Mouse (Mus musculus) CH12.LX (cell line): ENCODE data around the gene Cda. TPM values are rescaled to one million over a fixed set of nuclear protein-coding genes. Genes with fewer than 3 reads are reported as not detected.

Experiments
- DNase-seq: peaks from one replicate; pipeline ENCODE4 v3.0.0-alpha.2; 2013; ENCODE audit errors: extremely low read depth
- H3K27ac ChIP-seq: 2 replicates; pipeline ENCODE4 v1.5.1; 2012; ENCODE audit warnings: low read depth, mild to moderate bottlenecking, control low read depth, moderate library complexity; ENCODE audit not compliant: insufficient read depth
- H3K27me3 ChIP-seq: replicated peaks from 2 replicates; pipeline ENCODE3; 2012; ENCODE audit warnings: inconsistent platforms
- H3K36me3 ChIP-seq, 2 experiments: replicated peaks in 1 of 2; 2 replicates each; pipeline versions ENCODE3 to v1.6.1; 2012; ENCODE audit warnings: inconsistent platforms in 1 of 2, low read length in 1 of 2, mild to moderate bottlenecking in 1 of 2, mixed read lengths in 1 of 2, moderate library complexity in 1 of 2; ENCODE audit not compliant: control insufficient read depth in 1 of 2, insufficient read depth in 1 of 2
- H3K4me1 ChIP-seq, 2 experiments: 2 replicates each; pipeline ENCODE4 v1.6.1; 2012; ENCODE audit warnings: inconsistent platforms in 1 of 2, moderate library complexity in 1 of 2; ENCODE audit not compliant: insufficient read depth in 2 of 2, control insufficient read depth in 1 of 2
- H3K4me2 ChIP-seq: 2 replicates; pipeline ENCODE4 v1.6.1; 2012; ENCODE audit warnings: low read depth, mild to moderate bottlenecking, control low read depth; ENCODE audit not compliant: poor library complexity, insufficient read depth, severe bottlenecking
- H3K4me3 ChIP-seq, 3 experiments: fragments of 150-350 bp in 1 of 3; sonication (generic) in 1 of 3; replicated peaks in 1 of 3; 2 replicates each; pipeline versions ENCODE3 to v1.5.1; 2011 to 2012; ENCODE audit warnings: low read depth in 2 of 3, low read length in 2 of 3, mild to moderate bottlenecking in 2 of 3, moderate library complexity in 2 of 3, control low read depth in 1 of 3, improper control_type of control experiment in 1 of 3, inconsistent platforms in 1 of 3, mixed read lengths in 1 of 3; ENCODE audit not compliant: poor library complexity in 1 of 3
- H3K79me2 ChIP-seq: replicated peaks from 2 replicates; pipeline ENCODE4 v1.6.1; 2012; ENCODE audit warnings: mild to moderate bottlenecking, moderate library complexity; ENCODE audit not compliant: control insufficient read depth, poor library complexity, insufficient read depth, severe bottlenecking; ENCODE audit errors: extremely low read depth
- H3K9ac ChIP-seq: 2 replicates; pipeline ENCODE4 v1.6.1; 2012; ENCODE audit warnings: low read depth, mild to moderate bottlenecking, control low read depth, moderate library complexity; ENCODE audit not compliant: insufficient read depth
- H3K9me3 ChIP-seq: replicated peaks from 2 replicates; pipeline ENCODE3; 2012; ENCODE audit warnings: low read length, inconsistent platforms, mixed read lengths
- BHLHE40 ChIP-seq: IDR thresholded peaks from 2 replicates; pipeline ENCODE4 v1.6.1; 2011; ENCODE audit warnings: mild to moderate bottlenecking, low read depth, low read length, improper control_type of control experiment
- CHD1 ChIP-seq: IDR thresholded peaks from 2 replicates; pipeline ENCODE4 v1.6.1; 2012; ENCODE audit warnings: low read depth, low read length, improper control_type of control experiment, inconsistent platforms
- CHD2 ChIP-seq: IDR thresholded peaks from 2 replicates; pipeline ENCODE4 v1.6.1; 2011; ENCODE audit warnings: low read length, improper control_type of control experiment
- CTCF ChIP-seq, 2 experiments: IDR thresholded peaks in 1 of 2; conservative IDR thresholded peaks in 1 of 2; 2 replicates each; pipeline ENCODE4 v1.5.1; 2011 to 2012; ENCODE audit warnings: low read depth in 2 of 2, low read length in 2 of 2, improper control_type of control experiment in 1 of 2, inconsistent platforms in 1 of 2, mild to moderate bottlenecking in 1 of 2, moderate library complexity in 1 of 2
- E2F4 ChIP-seq: IDR thresholded peaks from 2 replicates; pipeline ENCODE4 v1.6.1; 2011; ENCODE audit warnings: low read depth, low read length, improper control_type of control experiment; ENCODE audit not compliant: insufficient replicate concordance
- ELF1 ChIP-seq: IDR thresholded peaks from 2 replicates; pipeline ENCODE4 v1.6.1; 2014; ENCODE audit warnings: low read depth, mild to moderate bottlenecking, inconsistent platforms, low read length, improper control_type of control experiment
- EP300 ChIP-seq: IDR thresholded peaks from 2 replicates; pipeline ENCODE4 v1.6.1; 2011; ENCODE audit warnings: low read length, improper control_type of control experiment
- GABPA ChIP-seq: IDR thresholded peaks from 2 replicates; pipeline ENCODE4 v1.6.1; 2012; ENCODE audit warnings: low read depth, low read length, improper control_type of control experiment, inconsistent platforms; ENCODE audit not compliant: insufficient replicate concordance
- HCFC1 ChIP-seq: IDR thresholded peaks from 2 replicates; pipeline ENCODE4 v1.6.1; 2012; ENCODE audit warnings: low read depth, mild to moderate bottlenecking, inconsistent platforms, low read length, improper control_type of control experiment
- JUN ChIP-seq: IDR thresholded peaks from 2 replicates; pipeline ENCODE4 v1.6.1; 2011; ENCODE audit warnings: low read depth, mild to moderate bottlenecking, low read length, improper control_type of control experiment, moderate library complexity; ENCODE audit not compliant: insufficient read depth
- MAFK ChIP-seq: IDR thresholded peaks from 2 replicates; pipeline ENCODE4 v1.6.1; 2011; ENCODE audit warnings: low read length, improper control_type of control experiment; ENCODE audit not compliant: insufficient replicate concordance
- MAX ChIP-seq: IDR thresholded peaks from 2 replicates; pipeline ENCODE4 v1.6.1; 2011; ENCODE audit warnings: low read length, improper control_type of control experiment
- MAZ ChIP-seq: IDR thresholded peaks from 2 replicates; pipeline ENCODE4 v1.6.1; 2012; ENCODE audit warnings: low read depth, mild to moderate bottlenecking, inconsistent platforms, low read length, improper control_type of control experiment, moderate library complexity
- MEF2A ChIP-seq: IDR thresholded peaks from 2 replicates; pipeline ENCODE4 v1.6.1; 2014; ENCODE audit warnings: low read depth, mild to moderate bottlenecking, inconsistent platforms, low read length, improper control_type of control experiment, borderline replicate concordance
- MXI1 ChIP-seq: IDR thresholded peaks from 2 replicates; pipeline ENCODE4 v1.6.1; 2011; ENCODE audit warnings: mild to moderate bottlenecking, low read depth, low read length, improper control_type of control experiment
- MYC ChIP-seq: IDR thresholded peaks from 2 replicates; pipeline ENCODE4 v1.6.1; 2011; ENCODE audit warnings: low read depth, mild to moderate bottlenecking, improper control_type of control experiment, low read length
- NELFE ChIP-seq: IDR thresholded peaks from 2 replicates; pipeline ENCODE4 v1.6.1; 2011; ENCODE audit warnings: low read depth, low read length, improper control_type of control experiment
- NRF1 ChIP-seq: IDR thresholded peaks from 2 replicates; pipeline ENCODE4 v1.6.1; 2014; ENCODE audit warnings: low read depth, mild to moderate bottlenecking, inconsistent platforms, low read length, improper control_type of control experiment, moderate library complexity
- PAX5 ChIP-seq: IDR thresholded peaks from 2 replicates; pipeline ENCODE4 v1.6.1; 2012; ENCODE audit warnings: low read length, inconsistent platforms, mixed read lengths
- POLR2A ChIP-seq: IDR thresholded peaks from 2 replicates; pipeline ENCODE4 v1.6.1; 2011; ENCODE audit warnings: low read depth, mild to moderate bottlenecking, improper control_type of control experiment, low read length
- POLR2AphosphoS2 ChIP-seq: IDR thresholded peaks from 2 replicates; pipeline ENCODE4 v1.6.1; 2011; ENCODE audit warnings: low read depth, low read length, improper control_type of control experiment
- RCOR1 ChIP-seq: conservative IDR thresholded peaks from 2 replicates; pipeline ENCODE4 v1.6.1; 2012; ENCODE audit warnings: low read depth, mild to moderate bottlenecking, inconsistent platforms, low read length, improper control_type of control experiment
- SIN3A ChIP-seq: IDR thresholded peaks from 2 replicates; pipeline ENCODE4 v1.6.1; 2012; ENCODE audit warnings: low read length, improper control_type of control experiment, inconsistent platforms
- SMC3 ChIP-seq: IDR thresholded peaks from 2 replicates; pipeline ENCODE4 v1.6.1; 2011; ENCODE audit warnings: low read depth, low read length, improper control_type of control experiment
- TCF12 ChIP-seq: IDR thresholded peaks from 2 replicates; pipeline ENCODE4 v1.6.1; 2014; ENCODE audit warnings: low read depth, mild to moderate bottlenecking, inconsistent platforms, low read length, improper control_type of control experiment
- UBTF ChIP-seq: IDR thresholded peaks from 2 replicates; pipeline ENCODE4 v1.6.1; 2012; ENCODE audit warnings: low read depth, mild to moderate bottlenecking, inconsistent platforms, low read length, improper control_type of control experiment, moderate library complexity
- USF1 ChIP-seq: IDR thresholded peaks from 2 replicates; pipeline ENCODE4 v1.6.1; 2014; ENCODE audit warnings: low read depth, mild to moderate bottlenecking, inconsistent platforms, low read length, improper control_type of control experiment
- USF2 ChIP-seq: conservative IDR thresholded peaks from 2 replicates; pipeline ENCODE4 v1.6.1; 2011; ENCODE audit warnings: low read depth, low read length, improper control_type of control experiment
- ZC3H11A ChIP-seq: IDR thresholded peaks from 2 replicates; pipeline ENCODE4 v1.6.1; 2012; ENCODE audit warnings: low read depth, mild to moderate bottlenecking, inconsistent platforms, low read length, improper control_type of control experiment
- ZKSCAN1 ChIP-seq: IDR thresholded peaks from 2 replicates; pipeline ENCODE4 v1.6.1; 2012; ENCODE audit warnings: low read depth, inconsistent platforms, low read length, improper control_type of control experiment, borderline replicate concordance
- ZMIZ1 ChIP-seq: IDR thresholded peaks from 2 replicates; pipeline ENCODE4 v1.6.1; 2012; ENCODE audit warnings: low read depth, mild to moderate bottlenecking, inconsistent platforms, low read length, improper control_type of control experiment
- dilution Hi-C: fragments of 300-500 bp; cut with MboI; formaldehyde crosslinking; loops from 2 replicates; pipeline ENCODE4 v1.14.3; 2020; ENCODE audit warnings: low sequenced_read_pairs; ENCODE audit not compliant: extremely low pct_unique_long_range_greater_than_20kb, extremely low pct_ligation_motif_present
- in situ Hi-C: fragments of 300-500 bp; cut with MboI; formaldehyde crosslinking; loops from 3 replicates; pipeline ENCODE4 v1.14.3; 2019; ENCODE audit warnings: low sequenced_read_pairs, low pct_ligation_motif_present, low pct_unique_long_range_greater_than_20kb, mixed read lengths
- polyA plus RNA-seq: library from polyadenylated mRNA; unstranded; fragments of >175 nt; gene quantifications from 2 replicates; pipeline ENCODE4 v1.2.1, GENCODE M21; 2012; ENCODE audit warnings: low read depth; ENCODE audit not compliant: insufficient read length
- total RNA-seq, 2 experiments: library from RNA; depleted of rRNA; stranded (reverse); fragments of 300-350 nt in 1 of 2; fragments of >200 nt in 1 of 2; gene quantifications; 2 replicates each; pipeline ENCODE4 v1.2.3; 2012 to 2014

Cda gene
- total and polyA plus RNA-seq, 3 experiments = not detected

GRCm38 (mm10) chr4:138307025-138307424 lies 60.8 kb downstream of the Cda start:
- Histone ChIP-seq H3K27me3 (no peaks in the 10 kb centered on the region), H3K27ac (no peak overlapping the region), H3K4me2 (no peak overlapping the region), H3K36me3 (peaks cover 43 to 60% of the 10 kb centered on the region in 2 experiments), H3K9ac (no peak overlapping the region), H3K79me2 (peaks cover 21% of the 10 kb centered on the region), H3K4me1 (peaks cover 4 to 35% of the 10 kb centered on the region in 2 experiments), H3K9me3 (no peaks in the 10 kb centered on the region), H3K4me3 (no peak overlapping the region)
- TF ChIP-seq CTCF (conservative IDR thresholded peaks at IDR 0.05 in 1 of 2, IDR thresholded peaks at IDR 0.05 in 1 of 2; ENCODE audit: low read depth in 2 of 2, low read length in 2 of 2) (no peak), E2F4 (no peak), MAZ (no peak), CHD1 (no peak), RCOR1 (no peak), USF1 (no peak), PAX5 (no peak), GABPA (no peak)
- dilution Hi-C loops (no loop called here), in situ Hi-C loops (loop anchor here (25.0 kb wide), 1 partner anchor 345 kb away; no protein-coding TSS in a partner anchor)
- no peak for DNase-seq

GRCm38 (mm10) chr4:138304340-138305104 lies 63.3 kb downstream of the Cda start, which contains the start of gene Ddost:
Gene Ddost, plus strand, starts transcription at chr4:138304730.
- in situ Hi-C loops = loop anchor here (25.0 kb wide), 1 partner anchor 342 kb away; no protein-coding TSS in a partner anchor
- 0 out of 2 replicates have a peak within 1 kb of the TSS, but pooled peaks have one; percentile 18 for H3K27ac ChIP-seq
- peaks cover 21% of the 10 kb centered on the region for H3K79me2 ChIP-seq
- peak within 1 kb of the TSS; percentile 81 for H3K4me2 ChIP-seq
- peaks cover 4 to 35% of the 10 kb centered on the region in 2 experiments for H3K4me1 ChIP-seq
- H3K36me3 ChIP-seq = peaks cover 21 to 36% of the 10 kb centered on the region in 2 experiments
- peaks cover 5% of the 10 kb centered on the region for H3K9me3 ChIP-seq
- H3K27me3 ChIP-seq = no peaks in the 10 kb centered on the region
- peak; percentile 99 for DNase-seq
- dilution Hi-C loops = no loop called here
- H3K9ac ChIP-seq = peak within 1 kb of the TSS; percentile 86
- peak within 1 kb of the TSS; percentile 75 to 100 (median 94) for H3K4me3 ChIP-seq
- TF ChIP-seq RCOR1 = peak; percentile 36; the same call in 1 of the 2 replicates
- no peak for TF ChIP-seq CHD1
- TF ChIP-seq POLR2AphosphoS2 = peak; percentile 63; the same call in 1 of the 2 replicates
- TF ChIP-seq ZMIZ1 = peak; percentile 69; the same call in 1 of the 2 replicates
- peak; percentile 93 for TF ChIP-seq MAX
- TF ChIP-seq ELF1 = peak; percentile 86
- no peak for TF ChIP-seq USF1
- peak; percentile 70 for TF ChIP-seq UBTF
- TF ChIP-seq SIN3A = peak; percentile 91
- peak; percentile 97 for TF ChIP-seq HCFC1
- peak; percentile 94 for TF ChIP-seq POLR2A
- peak; percentile 79 for TF ChIP-seq TCF12
- no peak for TF ChIP-seq USF2
- peak; percentile 30; the same call in 1 of the 2 replicates for TF ChIP-seq BHLHE40
- no peak for TF ChIP-seq EP300
- TF ChIP-seq ZKSCAN1 = no peak
- TF ChIP-seq PAX5 = no peak
- TF ChIP-seq NELFE = peak; percentile 75
- TF ChIP-seq MXI1 = peak; percentile 80
- TF ChIP-seq CHD2 = peak; percentile 85
- no peak for TF ChIP-seq JUN
- TF ChIP-seq MAFK = no peak
- TF ChIP-seq MYC = peak; percentile 76; the same call in 1 of the 2 replicates
- peak; percentile 55 for TF ChIP-seq NRF1
- TF ChIP-seq GABPA = no peak; the same call in 1 of the 2 replicates
- no peak for TF ChIP-seq ZC3H11A
- TF ChIP-seq MEF2A = peak; percentile 73
- no peak for TF ChIP-seq SMC3
